Mouse (Mus musculus): ENCODE data around the gene Edn3. TPM values are rescaled to one million over a fixed set of nuclear protein-coding genes. Genes with fewer than 3 reads are reported as not detected.
A peak's percentile ranks its signal among the peaks of the same experiment; 100 is the strongest.

Edn3 gene
- polyA plus RNA-seq, 1 experiment from 2014 or later = 17.1 TPM

DNA sequence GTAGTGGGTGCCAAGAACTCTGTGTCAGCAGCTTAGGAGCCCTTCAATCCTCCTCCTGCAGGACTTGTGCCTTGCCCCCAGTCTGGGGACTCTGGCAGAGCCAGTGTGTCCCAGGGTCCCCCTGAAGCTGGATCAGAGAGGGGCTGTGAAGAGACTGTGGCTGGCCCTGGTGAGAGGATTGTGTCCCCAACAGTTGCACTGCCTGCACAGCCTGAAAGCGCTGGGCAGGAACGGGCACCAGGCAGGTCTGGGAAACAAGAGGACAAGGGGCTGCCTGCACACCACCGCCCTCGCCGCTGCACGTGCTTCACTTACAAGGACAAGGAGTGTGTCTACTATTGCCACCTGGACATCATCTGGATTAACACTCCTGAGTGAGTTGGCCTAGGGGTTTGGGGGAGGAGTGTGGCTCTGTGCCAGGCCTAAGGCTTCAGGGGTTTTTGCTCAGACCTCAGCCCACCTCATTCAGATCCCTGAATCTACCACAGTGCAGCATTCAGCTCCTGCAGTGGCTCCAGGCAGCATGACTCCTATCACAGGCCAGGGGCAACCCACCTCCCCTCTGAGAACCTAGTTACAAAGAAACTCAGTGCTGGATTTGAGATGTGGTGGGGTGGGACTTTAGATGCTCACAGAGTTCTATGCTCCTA lies 1.2 kb downstream of the Edn3 start:
- H3K4me3 ChIP-seq (replicated peaks) = peak overlapping the region; percentile 60
- H3K27ac ChIP-seq = peak overlapping the region; percentile 16; the same call in 1 of the 2 replicates
- peaks cover 13% of the 10 kb centered on the region; the same call in 1 of the 2 replicates for H3K4me1 ChIP-seq
- H3K27me3 ChIP-seq (replicated peaks) = no peaks in the 10 kb centered on the region
- no peaks in the 10 kb centered on the region for H3K9me3 ChIP-seq
- H3K36me3 ChIP-seq = no peaks in the 10 kb centered on the region
- 0 out of 2 replicates have a peak, but pooled peaks have one; percentile 18 for ATAC-seq (ENCODE audit: insufficient read depth, low FRiP score, low read depth)
- 57% methylated on average over 6 of the region's 6 CpGs for whole genome bisulfite sequencing
- peak overlapping the region; percentile 95 for H3K4me2 ChIP-seq
- H3K9ac ChIP-seq = no peak overlapping the region

DNA sequence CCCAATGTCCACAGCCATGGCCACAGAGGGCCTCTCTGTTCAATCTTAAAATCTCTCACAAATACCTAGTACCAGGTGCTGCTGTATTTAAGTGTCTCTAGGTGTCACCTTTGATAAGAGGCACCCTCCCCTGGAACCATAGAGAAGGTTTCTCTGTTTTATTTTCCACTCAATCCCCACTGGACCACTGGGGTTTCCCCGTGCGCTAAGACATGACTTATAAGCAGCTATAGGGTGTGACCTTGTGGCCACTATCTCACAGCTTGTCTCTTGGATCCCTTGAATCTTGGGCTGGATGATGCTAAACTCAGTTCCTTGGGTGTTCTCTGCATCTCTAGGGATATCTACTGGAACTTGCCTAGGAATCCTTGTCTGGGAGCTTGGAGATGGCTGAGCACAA lies 1.9 kb downstream of the Edn3 start:
- Histone ChIP-seq H3K9ac (no peak overlapping the region), H3K4me2 (peak overlapping the region; percentile 95), H3K27me3 (replicated peaks) (no peaks in the 10 kb centered on the region), H3K9me3 (no peaks in the 10 kb centered on the region), H3K4me3 (replicated peaks) (no peak overlapping the region), H3K27ac (no peak overlapping the region), H3K4me1 (peaks cover 13% of the 10 kb centered on the region; the same call in 1 of the 2 replicates), H3K36me3 (no peaks in the 10 kb centered on the region)
- ATAC-seq (ENCODE audit: insufficient read depth, low FRiP score, low read depth) = no peak
- 97% methylated on average over 2 of the region's 2 CpGs for WGBS

DNA sequence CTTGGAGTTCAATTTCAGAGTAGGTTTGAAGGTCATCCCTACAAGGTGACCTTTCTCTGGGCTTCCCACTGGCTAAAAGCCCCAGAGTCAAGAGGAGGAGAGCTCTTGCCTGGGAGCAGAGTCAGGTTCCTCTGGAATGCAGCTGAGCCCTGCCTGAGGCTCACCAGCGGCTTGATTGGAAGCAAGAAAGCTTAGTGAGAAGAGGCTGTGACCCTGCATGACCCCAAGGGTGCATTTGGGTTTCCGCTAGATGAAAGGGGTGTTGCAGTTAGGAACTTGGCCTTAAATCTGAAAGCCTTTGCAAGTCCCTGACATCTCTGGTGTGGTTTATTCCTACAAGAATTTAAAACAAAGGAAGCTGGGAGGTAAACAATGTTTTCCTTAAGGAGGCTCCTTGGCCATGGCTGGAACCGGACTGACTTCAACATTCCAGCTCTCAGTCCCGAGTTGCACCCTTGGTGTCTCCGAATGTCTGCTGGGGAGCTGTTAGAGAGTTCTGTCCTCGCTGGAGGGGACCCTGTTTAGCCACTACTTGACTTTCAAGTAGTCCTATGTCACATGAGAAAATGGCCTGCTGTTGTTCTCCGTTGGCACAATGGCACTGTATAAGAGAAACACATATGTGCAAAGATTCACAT lies 8.6 kb downstream of the Edn3 start:
- Histone ChIP-seq H3K9ac (no peak overlapping the region), H3K27ac (no peak overlapping the region), H3K27me3 (replicated peaks) (no peaks in the 10 kb centered on the region), H3K36me3 (no peaks in the 10 kb centered on the region), H3K4me2 (no peak overlapping the region), H3K4me3 (replicated peaks) (no peak overlapping the region), H3K4me1 (no peaks in the 10 kb centered on the region), H3K9me3 (no peaks in the 10 kb centered on the region)
- 43% methylated on average over 7 of the region's 7 CpGs for WGBS
- no peak for ATAC-seq (ENCODE audit: insufficient read depth, low FRiP score, low read depth)

DNA sequence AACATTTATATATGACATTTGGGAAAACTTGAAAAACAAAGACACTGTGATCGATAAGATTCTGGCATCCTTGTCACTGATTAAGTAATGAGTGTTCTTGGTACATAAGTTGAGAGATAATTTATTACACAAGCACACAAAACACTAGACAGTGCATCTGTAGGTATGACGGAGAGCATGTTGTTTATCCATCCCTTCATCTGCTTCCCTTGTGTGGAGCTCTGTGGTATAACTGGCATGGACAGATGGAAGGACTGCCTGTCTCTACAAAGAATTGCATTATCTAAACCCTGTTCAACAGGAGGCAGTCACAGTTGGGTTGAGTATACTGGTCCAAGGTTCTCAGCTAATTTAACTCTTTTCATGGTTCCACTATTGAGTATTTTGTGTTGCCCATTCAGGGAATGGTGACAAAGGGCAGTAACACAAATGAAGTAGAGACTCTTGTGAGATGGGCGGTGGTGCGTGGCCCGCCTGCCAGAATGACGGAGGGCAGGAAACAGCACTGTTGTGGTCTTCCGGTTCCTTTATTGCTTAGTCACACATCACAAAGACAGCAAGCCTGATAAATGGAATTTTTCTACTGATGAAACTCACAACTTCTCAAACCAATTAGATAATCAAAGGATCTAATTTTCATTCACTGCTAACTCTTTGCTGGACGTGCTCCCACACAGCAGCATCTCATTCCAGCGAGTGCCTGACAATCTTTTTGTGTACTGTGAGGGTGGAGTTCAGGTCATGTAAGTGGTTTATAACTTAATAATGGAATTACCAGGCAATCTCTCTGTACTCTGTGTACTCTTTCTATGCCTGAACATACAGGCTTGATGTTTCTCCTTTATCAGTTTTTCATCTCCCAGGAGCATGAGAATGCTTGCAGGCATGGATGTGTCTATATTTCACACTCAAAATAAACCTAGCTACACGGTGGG lies 14.0 kb downstream of the Edn3 start:
- 67% methylated on average over 10 of the region's 10 CpGs for WGBS
- Histone ChIP-seq H3K36me3 (no peaks in the 10 kb centered on the region), H3K9me3 (no peaks in the 10 kb centered on the region), H3K4me1 (no peaks in the 10 kb centered on the region), H3K27me3 (replicated peaks) (no peaks in the 10 kb centered on the region), H3K4me2 (no peak overlapping the region), H3K4me3 (replicated peaks) (no peak overlapping the region), H3K9ac (no peak overlapping the region), H3K27ac (no peak overlapping the region)
- no peak for ATAC-seq (ENCODE audit: insufficient read depth, low FRiP score, low read depth)

DNA sequence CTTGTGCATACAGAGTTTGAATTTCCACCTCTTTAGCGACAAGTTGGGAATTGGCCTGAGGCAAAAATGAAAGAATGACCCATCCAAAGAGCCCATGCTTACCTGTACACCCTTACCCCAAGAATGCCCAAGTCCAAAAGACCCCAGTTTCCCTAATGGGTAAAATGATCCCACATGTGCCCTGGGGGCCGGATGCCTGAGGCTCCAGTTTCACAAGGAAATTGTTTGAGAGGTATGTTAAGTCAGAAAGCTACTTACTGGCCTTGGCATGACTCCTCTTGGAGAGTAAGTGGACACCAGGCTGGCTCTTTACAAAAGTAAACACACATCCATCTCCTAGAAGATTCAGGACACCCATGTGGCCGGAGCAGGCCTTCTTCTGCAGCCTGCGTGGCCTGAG lies 21.6 kb downstream of the Edn3 start:
- ATAC-seq (ENCODE audit: insufficient read depth, low FRiP score, low read depth) = no peak
- no peak overlapping the region for H3K4me3 ChIP-seq (replicated peaks)
- no peaks in the 10 kb centered on the region for H3K9me3 ChIP-seq
- H3K36me3 ChIP-seq = no peaks in the 10 kb centered on the region
- no peak overlapping the region for H3K4me2 ChIP-seq
- WGBS = 56% methylated on average over 4 of the region's 4 CpGs
- no peak overlapping the region for H3K27ac ChIP-seq
- no peaks in the 10 kb centered on the region for H3K27me3 ChIP-seq (replicated peaks)
- no peak overlapping the region for H3K9ac ChIP-seq
- 0 out of 2 replicates have a peak, but pooled peaks cover 2% of the 10 kb centered on the region for H3K4me1 ChIP-seq

DNA sequence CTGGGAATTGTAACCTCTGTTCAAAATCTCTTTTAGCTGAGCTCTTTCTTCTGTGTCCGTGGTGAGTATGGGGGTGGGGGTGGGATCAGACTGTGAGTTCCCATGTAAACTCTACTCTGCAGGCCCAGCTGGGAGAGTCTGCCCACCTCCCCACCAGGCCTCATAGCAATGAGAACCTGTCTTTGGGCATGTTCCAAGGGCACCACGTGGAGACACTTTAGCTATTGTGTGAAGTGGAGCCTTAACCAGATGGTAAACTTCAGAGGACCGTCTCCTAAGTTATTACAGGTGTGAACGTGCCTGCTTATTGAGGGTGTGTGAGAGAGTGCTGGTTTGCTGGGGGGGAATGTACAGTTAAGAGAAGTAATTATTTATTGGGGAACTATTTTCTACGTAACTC lies 22.5 kb downstream of the Edn3 start:
- H3K9me3 ChIP-seq = no peaks in the 10 kb centered on the region

DNA sequence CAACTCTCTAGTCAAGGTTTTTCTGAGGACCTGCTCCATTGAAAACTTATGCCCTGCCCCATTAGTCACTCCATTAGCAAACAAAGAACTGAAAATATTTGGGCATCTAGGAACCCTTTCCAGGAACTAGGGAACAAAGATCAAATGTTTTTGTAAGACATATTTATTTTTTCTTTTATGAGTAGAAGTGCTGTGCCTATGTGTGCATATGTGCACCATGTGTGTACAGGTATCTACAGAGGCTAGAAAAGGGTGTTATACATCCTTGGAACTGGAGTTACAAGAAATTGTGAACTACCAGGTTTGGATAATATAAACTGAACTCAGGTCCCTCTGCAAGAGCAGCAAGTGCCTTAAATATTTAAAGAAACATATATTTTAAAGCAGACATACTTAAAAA lies 28.4 kb downstream of the Edn3 start:
- ATAC-seq (ENCODE audit: insufficient read depth, low FRiP score, low read depth) = peak; percentile 30; the same call in 1 of the 2 replicates
- Histone ChIP-seq H3K9me3 (no peaks in the 10 kb centered on the region), H3K27ac (no peak overlapping the region), H3K4me1 (no peaks in the 10 kb centered on the region), H3K36me3 (no peaks in the 10 kb centered on the region), H3K4me2 (no peak overlapping the region), H3K27me3 (replicated peaks) (no peaks in the 10 kb centered on the region), H3K9ac (no peak overlapping the region), H3K4me3 (replicated peaks) (no peak overlapping the region)

More for the DNA sequence above, 22.5 kb downstream of the Edn3 start:
- no peak overlapping the region for H3K27ac ChIP-seq
- H3K4me2 ChIP-seq = no peak overlapping the region
- no peak overlapping the region for H3K9ac ChIP-seq
- no peaks in the 10 kb centered on the region for H3K36me3 ChIP-seq
- ATAC-seq (ENCODE audit: insufficient read depth, low FRiP score, low read depth) = no peak
- 0 out of 2 replicates have a peak, but pooled peaks cover 2% of the 10 kb centered on the region for H3K4me1 ChIP-seq
- H3K27me3 ChIP-seq (replicated peaks) = no peaks in the 10 kb centered on the region
- H3K4me3 ChIP-seq (replicated peaks) = no peak overlapping the region
- WGBS = 38% methylated on average over 5 of the region's 5 CpGs

DNA sequence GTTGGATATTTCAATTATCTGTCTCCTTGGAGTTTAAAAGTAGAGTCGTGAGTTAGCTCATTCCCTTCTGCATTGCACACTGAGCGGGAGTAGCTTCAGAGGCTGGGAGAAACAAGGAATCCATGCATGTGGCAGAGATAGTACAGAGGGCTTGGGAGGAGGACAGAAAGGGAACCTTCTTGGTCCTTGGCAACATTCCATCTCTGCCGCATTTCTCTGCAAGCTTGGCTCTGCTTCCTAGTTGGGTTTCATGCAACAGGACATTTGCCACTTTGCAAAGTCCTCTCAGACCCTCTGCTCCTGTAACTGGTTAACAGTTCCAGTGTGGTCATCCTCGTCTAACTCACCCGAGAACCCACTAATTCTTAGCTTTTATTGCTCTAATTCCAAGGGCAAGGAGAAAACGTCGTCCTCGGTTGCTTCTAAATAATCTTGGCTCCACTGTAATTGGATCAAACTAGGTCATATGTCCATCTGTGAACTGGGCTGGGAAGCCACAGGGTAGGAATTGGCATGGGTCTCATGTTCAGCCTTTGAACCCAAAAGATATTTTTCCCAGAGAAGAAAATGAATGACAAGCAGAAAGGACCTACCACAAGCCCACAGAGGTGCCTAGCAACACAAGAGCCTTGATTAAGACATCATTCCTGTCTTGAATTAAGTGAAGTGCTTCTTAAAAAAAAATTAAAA lies 32.2 kb downstream of the Edn3 start:
- no peak overlapping the region for H3K4me2 ChIP-seq
- no peak for ATAC-seq (ENCODE audit: insufficient read depth, low FRiP score, low read depth)
- H3K27me3 ChIP-seq (replicated peaks) = no peaks in the 10 kb centered on the region
- H3K9ac ChIP-seq = no peak overlapping the region
- H3K36me3 ChIP-seq = no peaks in the 10 kb centered on the region
- H3K4me1 ChIP-seq = no peaks in the 10 kb centered on the region
- no peak overlapping the region for H3K4me3 ChIP-seq (replicated peaks)
- 76% methylated on average over 8 of the region's 8 CpGs for WGBS
- H3K27ac ChIP-seq = no peak overlapping the region
- no peaks in the 10 kb centered on the region for H3K9me3 ChIP-seq

DNA sequence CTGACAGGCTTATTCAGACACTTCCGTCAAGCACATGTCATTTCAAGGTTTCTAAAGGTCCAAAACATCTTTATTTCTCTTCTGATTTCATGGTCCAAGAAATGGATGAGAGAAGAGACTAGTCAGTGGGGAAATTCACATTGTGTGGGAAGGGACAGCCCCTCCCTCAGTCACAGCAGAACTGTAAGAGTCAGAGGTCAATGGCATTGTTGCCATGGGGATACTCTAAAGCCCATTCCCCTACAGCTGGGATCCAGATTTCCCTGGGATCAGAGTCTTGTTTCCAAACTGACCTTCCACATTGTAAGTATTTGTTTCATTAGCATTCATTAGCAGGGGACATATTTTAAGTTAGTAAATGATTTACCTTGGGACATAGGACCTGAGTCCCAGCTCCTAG lies 32.8 kb downstream of the Edn3 start:
- H3K4me1 ChIP-seq = no peaks in the 10 kb centered on the region
- H3K27ac ChIP-seq = no peak overlapping the region
- H3K4me2 ChIP-seq = no peak overlapping the region
- H3K27me3 ChIP-seq (replicated peaks) = no peaks in the 10 kb centered on the region
- H3K36me3 ChIP-seq = no peaks in the 10 kb centered on the region
- WGBS = 91% methylated on average over 1 of the region's 1 CpGs
- H3K4me3 ChIP-seq (replicated peaks) = no peak overlapping the region
- H3K9ac ChIP-seq = no peak overlapping the region
- no peak for ATAC-seq (ENCODE audit: insufficient read depth, low FRiP score, low read depth)
- no peaks in the 10 kb centered on the region for H3K9me3 ChIP-seq

DNA sequence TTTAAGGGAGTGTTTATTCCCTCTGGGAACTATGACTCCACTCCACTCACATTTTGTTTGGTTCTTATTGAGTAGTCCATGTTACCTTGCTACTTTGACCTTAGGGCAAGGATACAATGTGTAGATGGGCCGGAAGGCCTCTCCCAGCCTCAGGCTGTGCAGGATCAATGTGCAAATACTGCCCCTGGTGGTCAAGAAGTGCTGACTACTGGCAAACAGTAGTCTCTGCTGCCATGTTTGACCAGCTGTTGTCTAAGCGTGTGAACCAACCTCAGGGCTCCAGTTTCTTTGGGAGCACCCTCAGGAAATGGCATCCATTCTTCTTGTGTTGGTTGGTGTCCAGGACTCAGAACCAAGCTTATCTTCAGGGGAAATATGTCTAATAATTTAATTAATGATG lies 36.6 kb downstream of the Edn3 start:
- 78% methylated on average over 2 of the region's 2 CpGs for WGBS

DNA sequence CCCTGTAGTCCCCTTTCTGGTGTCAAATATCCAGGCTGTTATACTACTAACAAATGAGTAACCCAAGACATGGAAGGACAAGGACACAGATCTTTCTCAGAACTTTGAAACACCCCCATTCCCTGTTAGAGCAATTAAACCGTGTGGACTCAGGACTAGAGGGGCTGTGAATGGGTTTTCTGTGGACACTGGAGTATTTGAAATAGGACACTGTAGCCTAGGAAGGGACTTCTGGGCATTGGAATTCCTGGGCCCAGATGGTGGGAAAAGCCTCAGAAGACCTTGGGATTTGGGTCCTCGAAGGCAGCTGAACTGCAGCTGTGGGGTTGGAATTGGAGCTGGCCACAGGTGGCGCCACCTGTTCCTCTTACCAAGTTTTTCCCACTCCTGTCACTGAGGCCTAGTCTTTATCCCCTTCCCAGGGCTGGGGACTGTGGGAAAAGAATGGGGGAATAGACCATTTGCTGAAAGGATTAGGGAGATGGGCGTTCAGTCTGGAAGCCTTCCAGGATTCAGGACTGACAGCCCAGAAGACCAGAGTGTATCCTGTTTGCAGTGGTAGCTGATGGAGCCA lies 37.2 kb downstream of the Edn3 start:
- no peak overlapping the region for H3K27ac ChIP-seq
- H3K4me3 ChIP-seq (replicated peaks) = no peak overlapping the region
- WGBS = 58% methylated on average over 4 of the region's 4 CpGs
- H3K9me3 ChIP-seq = no peaks in the 10 kb centered on the region
- no peaks in the 10 kb centered on the region for H3K27me3 ChIP-seq (replicated peaks)
- H3K4me1 ChIP-seq = no peaks in the 10 kb centered on the region
- no peak overlapping the region for H3K4me2 ChIP-seq
- no peak overlapping the region for H3K9ac ChIP-seq
- ATAC-seq (ENCODE audit: insufficient read depth, low FRiP score, low read depth) = no peak
- H3K36me3 ChIP-seq = no peaks in the 10 kb centered on the region

More for the DNA sequence above, 36.6 kb downstream of the Edn3 start:
- Histone ChIP-seq H3K27ac (no peak overlapping the region), H3K4me3 (replicated peaks) (no peak overlapping the region), H3K9ac (no peak overlapping the region), H3K4me1 (no peaks in the 10 kb centered on the region), H3K9me3 (no peaks in the 10 kb centered on the region), H3K27me3 (replicated peaks) (no peaks in the 10 kb centered on the region), H3K4me2 (no peak overlapping the region), H3K36me3 (no peaks in the 10 kb centered on the region)
- no peak for ATAC-seq (ENCODE audit: insufficient read depth, low FRiP score, low read depth)

Measured in stomach, embryonic 15.5 days (tissue).